15 mouse cellular contexts compared by ENCODE assay signal in the genomic region with DNA sequence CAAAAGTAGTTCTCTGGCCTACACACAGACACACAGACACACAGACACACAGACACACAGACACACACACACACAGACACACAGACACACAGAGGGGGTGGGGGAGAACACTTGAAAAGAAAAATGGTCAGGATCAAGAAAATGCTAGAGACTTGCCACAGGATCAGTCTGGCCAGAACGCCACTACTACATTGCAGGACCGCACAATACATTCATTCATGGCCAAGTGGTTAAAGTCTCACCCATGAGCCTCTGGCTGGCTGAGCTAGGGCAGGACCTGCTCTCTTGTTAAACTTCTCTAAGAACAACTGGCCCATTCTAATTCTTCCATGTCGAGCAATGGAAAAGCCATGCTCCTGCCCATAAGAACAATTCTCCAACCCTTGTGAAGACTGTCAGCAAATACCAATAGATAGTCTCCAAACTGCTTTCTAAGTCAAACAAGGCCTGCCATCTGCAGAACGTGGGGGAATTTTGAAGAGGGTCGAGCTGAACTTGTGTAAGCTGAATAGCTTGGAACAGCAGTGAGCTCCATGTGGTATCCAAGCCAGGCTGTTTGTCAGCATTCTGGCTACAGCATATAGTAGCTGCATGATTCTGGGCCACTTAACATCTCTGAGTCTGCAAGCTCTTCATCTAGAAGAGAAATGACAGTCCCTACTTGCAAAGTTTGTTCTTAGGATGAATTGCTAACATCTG.
"Had no signal": no experiment of that assay in that cellular context is flagged by ENCODE, and none has a peak within 500 bp of the region (broad histone marks: within the 10 kb centered on the region; RNA-seq: fewer than 3 reads in every experiment).

No protein-coding gene starts in this region.

- H3K27ac ChIP-seq: kidney, postnatal 0 days; limb, embryonic 15.5 days; liver, embryonic 14.5 days; lung, embryonic 15.5 days had no signal

- H3K4me3 ChIP-seq: limb, embryonic 15.5 days; lung, embryonic 15.5 days had no signal

- H3K36me3 ChIP-seq: limb, embryonic 15.5 days; lung, embryonic 15.5 days had no signal

- H3K4me2 ChIP-seq: limb, embryonic 15.5 days; liver, embryonic 11.5 days; lung, embryonic 15.5 days; midbrain, embryonic 11.5 days had no signal

- H3K27me3 ChIP-seq: limb, embryonic 15.5 days; lung, embryonic 15.5 days had no signal

- H3K4me1 ChIP-seq: limb, embryonic 15.5 days; lung, embryonic 15.5 days had no signal

- H3K9me3 ChIP-seq: limb, embryonic 15.5 days; lung, embryonic 15.5 days had no signal

- ATAC-seq: intestine, postnatal 0 days; liver, postnatal 0 days had no signal

- H3K9ac ChIP-seq: limb, embryonic 15.5 days; liver, embryonic 14.5 days; liver, postnatal 0 days; lung, embryonic 15.5 days had no signal

- DNase-seq: kidney, adult 2 months; kidney, postnatal 25 days; liver, postnatal 0 days; lung, postnatal 10 days; lung, postnatal 4 days; midbrain, embryonic 14.5 days; thymus, adult 18-20 months; thymus, postnatal 36 days had no signal
